Mouse (Mus musculus) cortical plate, adult 2 months (tissue): ENCODE results near the gene 4930415O20Rik.

Experiments
- CTCF ChIP-seq: fragments of 200-500 bp; IDR thresholded peaks from 2 replicates; pipeline ENCODE4 v1.5.1; 2011; ENCODE audit warnings: mild to moderate bottlenecking, control low read depth, low read length; ENCODE audit not compliant: insufficient read depth; ENCODE audit errors: extremely low read depth
- POLR2A ChIP-seq: fragments of 200-500 bp; IDR thresholded peaks from 2 replicates; pipeline ENCODE4 v1.6.1; 2011; ENCODE audit warnings: mild to moderate bottlenecking, low read length, control low read depth; ENCODE audit not compliant: insufficient read depth; ENCODE audit errors: extremely low read depth

DNA sequence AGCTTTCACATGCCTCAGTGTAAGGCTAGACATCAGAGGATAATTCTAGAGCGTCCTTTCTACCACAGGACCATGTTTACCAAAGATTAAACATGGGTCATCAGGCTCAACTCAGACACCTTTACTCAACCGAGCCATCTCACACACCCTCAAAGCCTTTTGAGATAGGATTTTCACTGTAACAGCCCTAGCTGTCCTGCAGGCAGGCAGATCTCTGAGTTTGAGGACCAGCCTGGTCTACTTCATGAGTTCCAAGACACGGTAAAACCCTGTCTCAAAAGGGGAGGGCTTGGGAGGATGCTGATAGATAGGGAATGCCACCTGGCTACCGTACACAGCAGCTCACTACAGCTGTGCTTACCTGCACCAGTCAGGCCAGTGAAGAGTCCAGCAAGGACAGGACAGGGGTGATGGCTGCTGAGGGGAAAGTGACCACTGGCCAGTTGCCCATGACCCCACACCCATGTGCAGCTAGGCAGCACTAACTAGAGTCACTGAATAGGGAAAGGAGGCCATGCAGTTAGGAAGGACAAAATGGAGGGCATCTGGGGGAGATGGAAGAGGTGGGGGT is 924 bp upstream of the 4930415O20Rik start:
- no peak for TF ChIP-seq POLR2A
- TF ChIP-seq CTCF, result no peak
